Mouse (Mus musculus) small intestine, adult 2 months (tissue): ENCODE results near the gene Cnbp.

Experiments
- CTCF ChIP-seq: fragments of 200-500 bp; IDR thresholded peaks from 2 replicates; pipeline ENCODE4 v1.5.1; 2012; ENCODE audit warnings: low read depth, mild to moderate bottlenecking, control low read depth, inconsistent platforms, low read length, moderate library complexity, mixed read lengths; ENCODE audit not compliant: insufficient replicate concordance, insufficient read length; ENCODE audit errors: extremely low read depth
- POLR2A ChIP-seq: fragments of 200-500 bp; IDR thresholded peaks from 2 replicates; pipeline ENCODE4 v1.6.1; 2012; ENCODE audit warnings: low read depth, mild to moderate bottlenecking, control low read depth, inconsistent platforms, low read length, moderate library complexity

GRCm38 (mm10) chr6:87811675-87812338 is 39.1 kb downstream of the Cnbp start, which contains the start of gene Rab43:
- peak; percentile 99 for TF ChIP-seq POLR2A
- TF ChIP-seq CTCF, result no peak
